Comparison of ENCODE assay signal across 8 mouse cellular contexts in genomic region chr2:140395179-140395578, GRCm38 (mm10). TPM values are rescaled to one million over a fixed set of nuclear protein-coding genes. Genes with fewer than 3 reads are reported as not detected.
DNase-seq lines count a peak whose midpoint lies in the region; ATAC-seq and TF ChIP-seq lines count a peak whose summit lies in the region.

Gene Macrod2, plus strand, starts transcription at chr2:140395309.

- no peaks in the 10 kb centered on the region for H3K4me1 ChIP-seq in lung, adult 2 months (ENCODE audit: control insufficient read depth, insufficient read depth, low read length)

- ATAC-seq in neutrophil, adult 5-6 weeks (ENCODE audit: extremely low read depth, insufficient number of reproducible peaks, low FRiP score, poor library complexity, severe bottlenecking): peak; percentile 63

- peak within 1 kb of the TSS; percentile 87 for H3K27ac ChIP-seq in layer of hippocampus, adult 2 months

- TF ChIP-seq POLR2A in lung, adult 2 months (IDR thresholded peaks at IDR 0.05; ENCODE audit: borderline replicate concordance, extremely low read depth, low read depth, low read length): peak; percentile 65; the same call in 1 of the 2 replicates

- peak within 1 kb of the TSS; percentile 83 for H3K4me3 ChIP-seq in layer of hippocampus, adult 2 months
- peak within 1 kb of the TSS; percentile 63 for H3K4me3 ChIP-seq in lung, adult 2 months (replicated peaks; ENCODE audit: extremely low read depth, low read depth, low read length)

- DNase-seq in Muller cell, postnatal 12 days (ENCODE audit: inconsistent ontology term): peak; percentile 99
- DNase-seq in cerebellum, adult 9-10 months: peak; percentile 99
- DNase-seq in forelimb bud, embryonic 11.5 days (ENCODE audit: low read depth, low spot score): peak; percentile 95
- DNase-seq in heart, postnatal 4 days: peak; percentile 99
- DNase-seq in layer of hippocampus, adult 2 months (ENCODE audit: low spot score in 2 of 2): peak; percentile 98
- DNase-seq in lung, adult 2 months: peak; percentile 98
- peak; percentile 99 for DNase-seq in testis, postnatal 14 days (ENCODE audit: low spot score)

- under 1% methylated on average over 44 of the region's 47 CpGs for WGBS in lung, adult 2 months

- TF ChIP-seq CTCF in layer of hippocampus, adult 2 months (conservative IDR thresholded peaks at IDR 0.05): peak; percentile 30
- TF ChIP-seq CTCF in lung, adult 2 months (IDR thresholded peaks at IDR 0.05; ENCODE audit: insufficient read depth, low read length): no peak

RNA-seq across cellular contexts. Expression of gene Macrod2, which starts in this region (rescaled TPM):
- 10 to 100 TPM; 10.3 to 11.3 TPM for total RNA-seq in heart, postnatal 4 days (2021)
- total RNA-seq in layer of hippocampus, adult 2 months (2021): 10 to 100 TPM; 47.4 to 55.5 TPM
- 2.6 and 5.2 TPM in 2 replicates for polyA plus RNA-seq in lung, adult 2 months (2012; rRNA removed)
- total RNA-seq in neutrophil, adult 5-6 weeks (2017): not detected in 2 replicates

Comparison
In these comparisons a context has a peak if more than half of its experiments do, and no peak if none do; other contexts are left out.
1. Peak in every context shown above with its lines: DNase-seq, ATAC-seq, H3K4me3 ChIP-seq and H3K27ac ChIP-seq.
2. RNA of gene Macrod2 (total RNA-seq): 47.4 to 55.5 TPM in layer of hippocampus, adult 2 months and 10.3 to 11.3 TPM in heart, postnatal 4 days; not detected in neutrophil, adult 5-6 weeks; every median in the first group is over 10 times any median in the second.
3. Peak in ATAC-seq in neutrophil, adult 5-6 weeks; RNA of the gene not detected or under 1 TPM.